Mouse (Mus musculus) MEL (cell line): Measurements from ENCODE around the gene Acot3. TPM values are rescaled to one million over a fixed set of nuclear protein-coding genes. Genes with fewer than 3 reads are reported as not detected.

Experiments used
- DNase-seq: peaks from one replicate; pipeline ENCODE4 v3.0.0; 2011; ENCODE audit warnings: low read depth, low spot score
- H3K27ac ChIP-seq: 2 replicates; pipeline ENCODE4 v1.5.1; 2012; ENCODE audit warnings: low read depth, mild to moderate bottlenecking, control low read depth, low read length, moderate library complexity; ENCODE audit not compliant: control insufficient read depth
- H3K27me3 ChIP-seq, 2 experiments: fragments of 150-350 bp in 1 of 2; sonication (generic) in 1 of 2; 2 replicates each; pipeline ENCODE4 v1.6.1; 2012; ENCODE audit warnings: low read length in 2 of 2, mild to moderate bottlenecking in 2 of 2, improper control_type of control experiment in 1 of 2, moderate library complexity in 1 of 2; ENCODE audit not compliant: insufficient read depth in 2 of 2, control insufficient read depth in 1 of 2
- H3K36me3 ChIP-seq, 2 experiments: 2 replicates each; pipeline ENCODE4 v1.6.1; 2012 to 2014; ENCODE audit warnings: low read length in 2 of 2, improper control_type of control experiment in 1 of 2, inconsistent platforms in 1 of 2, mild to moderate bottlenecking in 1 of 2; ENCODE audit not compliant: insufficient read depth in 2 of 2, control insufficient read depth in 1 of 2
- H3K4me1 ChIP-seq, 2 experiments: fragments of 150-350 bp in 1 of 2; sonication (generic) in 1 of 2; 2 replicates each; pipeline ENCODE4 v1.6.1; 2012; ENCODE audit warnings: low read length in 2 of 2, improper control_type of control experiment in 1 of 2, mild to moderate bottlenecking in 1 of 2; ENCODE audit not compliant: insufficient read depth in 2 of 2, control insufficient read depth in 1 of 2
- H3K4me3 ChIP-seq, 2 experiments: fragments of 150-350 bp in 1 of 2; sonication (generic) in 1 of 2; 2 replicates each; pipeline ENCODE4 v1.5.1; 2012; ENCODE audit warnings: low read depth in 2 of 2, low read length in 2 of 2, mild to moderate bottlenecking in 2 of 2, moderate library complexity in 2 of 2, control low read depth in 1 of 2, improper control_type of control experiment in 1 of 2; ENCODE audit not compliant: control insufficient read depth in 1 of 2, insufficient read depth in 1 of 2
- H3K79me2 ChIP-seq: 2 replicates; pipeline ENCODE4 v1.6.1; 2012; ENCODE audit warnings: mild to moderate bottlenecking, low read length, moderate library complexity; ENCODE audit not compliant: control insufficient read depth, poor library complexity, insufficient read depth
- H3K9ac ChIP-seq: 2 replicates; pipeline ENCODE4 v1.6.1; 2012; ENCODE audit warnings: low read depth, mild to moderate bottlenecking, control low read depth, low read length, moderate library complexity; ENCODE audit not compliant: control insufficient read depth, poor library complexity, severe bottlenecking
- H3K9me3 ChIP-seq: fragments of 150-350 bp; sonication (generic); replicated peaks from 2 replicates; pipeline ENCODE4 v1.6.1; 2012; ENCODE audit warnings: mild to moderate bottlenecking, low read length, improper control_type of control experiment, moderate library complexity; ENCODE audit not compliant: insufficient read depth
- CHD1 ChIP-seq: IDR thresholded peaks from 2 replicates; pipeline ENCODE4 v1.6.1; 2012; ENCODE audit warnings: low read depth, mild to moderate bottlenecking, inconsistent platforms, low read length, improper control_type of control experiment
- CTCF ChIP-seq, 3 experiments: IDR thresholded peaks in 2 of 3; conservative IDR thresholded peaks in 1 of 3; 2 replicates each; pipeline ENCODE4 v1.5.1; 2011 to 2012; ENCODE audit warnings: low read length in 3 of 3, low read depth in 2 of 3, mild to moderate bottlenecking in 2 of 3, improper control_type of control experiment in 1 of 3, inconsistent platforms in 1 of 3, mixed read lengths in 1 of 3, moderate library complexity in 1 of 3; ENCODE audit not compliant: control insufficient read depth in 1 of 3, insufficient read depth in 1 of 3, poor library complexity in 1 of 3, severe bottlenecking in 1 of 3
- ELF1 ChIP-seq: IDR thresholded peaks from 2 replicates; pipeline ENCODE4 v1.6.1; 2014; ENCODE audit warnings: low read depth, mild to moderate bottlenecking, inconsistent platforms, low read length, improper control_type of control experiment, moderate library complexity
- GABPA ChIP-seq: IDR thresholded peaks from 2 replicates; pipeline ENCODE4 v1.6.1; 2012; ENCODE audit warnings: low read depth, mild to moderate bottlenecking, inconsistent platforms, low read length, improper control_type of control experiment, moderate library complexity
- MEF2A ChIP-seq: IDR thresholded peaks from 2 replicates; pipeline ENCODE4 v1.6.1; 2014; ENCODE audit warnings: low read depth, mild to moderate bottlenecking, inconsistent platforms, low read length, improper control_type of control experiment; ENCODE audit not compliant: poor library complexity, insufficient replicate concordance, severe bottlenecking; ENCODE audit errors: extremely low read depth
- MXI1 ChIP-seq: IDR thresholded peaks from 2 replicates; pipeline ENCODE4 v1.6.1; 2011; ENCODE audit warnings: mild to moderate bottlenecking, low read depth, low read length, improper control_type of control experiment
- MYB ChIP-seq: IDR thresholded peaks from 2 replicates; pipeline ENCODE4 v1.6.1; 2011; ENCODE audit warnings: mild to moderate bottlenecking, low read depth, low read length, improper control_type of control experiment
- NRF1 ChIP-seq: IDR thresholded peaks from 2 replicates; pipeline ENCODE4 v1.6.1; 2014; ENCODE audit warnings: low read depth, mild to moderate bottlenecking, inconsistent platforms, low read length, improper control_type of control experiment, moderate library complexity; ENCODE audit not compliant: poor library complexity, insufficient read depth, severe bottlenecking
- POLR2A ChIP-seq, 2 experiments: IDR thresholded peaks; 2 replicates each; pipeline ENCODE4 v1.6.1; 2011 to 2012; ENCODE audit warnings: low read length in 2 of 2, mild to moderate bottlenecking in 2 of 2, control low read depth in 1 of 2, improper control_type of control experiment in 1 of 2, low read depth in 1 of 2, moderate library complexity in 1 of 2; ENCODE audit not compliant: control insufficient read depth in 1 of 2, insufficient read depth in 1 of 2, poor library complexity in 1 of 2
- RCOR1 ChIP-seq: IDR thresholded peaks from 2 replicates; pipeline ENCODE4 v1.6.1; 2012; ENCODE audit warnings: low read depth, mild to moderate bottlenecking, inconsistent platforms, low read length, improper control_type of control experiment
- TBP ChIP-seq: IDR thresholded peaks from 2 replicates; pipeline ENCODE4 v1.8.0; 2011; ENCODE audit warnings: low read depth, low read length, improper control_type of control experiment
- ZC3H11A ChIP-seq: IDR thresholded peaks from 2 replicates; pipeline ENCODE4 v1.6.1; 2012; ENCODE audit warnings: low read depth, mild to moderate bottlenecking, inconsistent platforms, low read length, improper control_type of control experiment
- ZMIZ1 ChIP-seq: IDR thresholded peaks from 2 replicates; pipeline ENCODE4 v1.6.1; 2012; ENCODE audit warnings: low read depth, mild to moderate bottlenecking, inconsistent platforms, low read length, improper control_type of control experiment, moderate library complexity
- polyA plus RNA-seq, 2 experiments: library from polyadenylated mRNA; stranded (reverse) in 1 of 2; unstranded in 1 of 2; fragments of >175 nt in 1 of 2; fragments of >200 nt in 1 of 2; gene quantifications; 2 replicates each; pipeline versions ENCODE4 v1.2.1 to v1.2.4; 2012; ENCODE audit warnings: low replicate concordance in 2 of 2, low read depth in 1 of 2; ENCODE audit not compliant: insufficient read length in 2 of 2, insufficient read depth in 1 of 2, missing spikeins in 1 of 2
- total RNA-seq: library from RNA; depleted of rRNA; stranded (reverse); fragments of 300-350 nt; gene quantifications from 2 replicates; pipeline ENCODE4 v1.2.3, GENCODE M21; 2012; rRNA removed

The Acot3 gene
- total RNA-seq (not detected in 2 replicates), polyA plus RNA-seq (not detected)

- Histone ChIP-seq H3K4me3 (no peak within 1 kb of the TSS), H3K9me3 (no peaks in the 10 kb centered on the region), H3K79me2 (no peaks in the 10 kb centered on the region), H3K27ac (no peak within 1 kb of the TSS), H3K27me3 (peaks cover 0 to 2% of the 10 kb centered on the region in 2 experiments; a peak in 1 of 4 replicates), H3K9ac (no peak within 1 kb of the TSS), H3K36me3 (no peaks in the 10 kb centered on the region), H3K4me1 (no peaks in the 10 kb centered on the region)
- TF ChIP-seq MEF2A, result no peak
- TF ChIP-seq TBP, result no peak
- TF ChIP-seq POLR2A (IDR thresholded peaks at IDR 0.05; ENCODE audit: control insufficient read depth in 1 of 2, insufficient read depth in 1 of 2, low read depth in 1 of 2, low read length in 2 of 2, poor library complexity in 1 of 2), result no peak
- no peak for TF ChIP-seq MYB
- no peak for TF ChIP-seq CHD1
- TF ChIP-seq RCOR1, result no peak
- no peak for TF ChIP-seq CTCF (IDR thresholded peaks at IDR 0.05 in 2 of 3, conservative IDR thresholded peaks at IDR 0.05 in 1 of 3; ENCODE audit: control insufficient read depth in 1 of 3, insufficient read depth in 1 of 3, low read depth in 2 of 3, low read length in 3 of 3, poor library complexity in 1 of 3, severe bottlenecking in 1 of 3)
- DNase-seq, result no peak
Observed at GRCm38 (mm10) chr12:84051937-84052474, at the start of gene Acot3. Acot3 (plus strand) TSS chr12:84052144.

DNA sequence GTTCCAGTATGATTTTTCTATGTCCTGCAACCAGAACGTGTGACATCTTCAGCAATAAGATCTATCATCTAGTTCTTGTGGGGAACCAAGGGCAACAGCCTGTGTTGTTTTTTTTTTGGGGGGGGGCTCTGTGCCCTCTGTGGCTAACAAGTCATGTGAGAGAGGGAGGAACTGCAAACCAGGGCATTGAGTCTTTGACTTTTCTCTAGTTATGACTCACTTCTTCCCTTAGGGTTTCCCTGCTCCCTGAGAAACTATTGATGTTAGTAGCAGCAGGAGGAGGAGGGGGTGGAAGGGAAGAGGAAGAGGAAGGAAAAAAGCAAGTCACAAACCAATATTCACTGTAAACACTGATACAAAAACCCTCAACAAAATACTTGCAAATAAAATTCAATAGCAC, 48.1 kb upstream of the Acot3 start:
- Histone ChIP-seq H3K9me3 (no peaks in the 10 kb centered on the region), H3K9ac (no peak overlapping the region), H3K4me1 (peaks cover 8 to 12% of the 10 kb centered on the region in 2 experiments), H3K4me3 (no peak overlapping the region), H3K27ac (no peak overlapping the region), H3K79me2 (no peaks in the 10 kb centered on the region), H3K36me3 (peaks cover 0 to 17% of the 10 kb centered on the region in 2 experiments; a peak in 2 of 4 replicates), H3K27me3 (no peaks in the 10 kb centered on the region)
- TF ChIP-seq ELF1 (no peak), ZMIZ1 (no peak), MXI1 (no peak)
- no peak for DNase-seq

- Histone ChIP-seq H3K27me3 (peaks cover 0 to 5% of the 10 kb centered on the region in 2 experiments; a peak in 2 of 4 replicates), H3K27ac (no peak overlapping the region), H3K79me2 (no peaks in the 10 kb centered on the region), H3K36me3 (no peaks in the 10 kb centered on the region), H3K4me1 (no peaks in the 10 kb centered on the region; a peak in 1 of 4 replicates), H3K9me3 (no peaks in the 10 kb centered on the region), H3K9ac (no peak overlapping the region), H3K4me3 (no peak overlapping the region)
- no peak for DNase-seq
- TF ChIP-seq GABPA (no peak), ZC3H11A (no peak), NRF1 (no peak)
Observed at GRCm38 (mm10) chr12:84008251-84008650, 43.7 kb upstream of the Acot3 start.
